Mouse (Mus musculus): Measurements from ENCODE around the gene Rgl2.
"Not testable (repeated sequence)": the region's sequence is repeated elsewhere in the genome, so short reads cannot be mapped to it uniquely, and the experiment has no call there.

DNA sequence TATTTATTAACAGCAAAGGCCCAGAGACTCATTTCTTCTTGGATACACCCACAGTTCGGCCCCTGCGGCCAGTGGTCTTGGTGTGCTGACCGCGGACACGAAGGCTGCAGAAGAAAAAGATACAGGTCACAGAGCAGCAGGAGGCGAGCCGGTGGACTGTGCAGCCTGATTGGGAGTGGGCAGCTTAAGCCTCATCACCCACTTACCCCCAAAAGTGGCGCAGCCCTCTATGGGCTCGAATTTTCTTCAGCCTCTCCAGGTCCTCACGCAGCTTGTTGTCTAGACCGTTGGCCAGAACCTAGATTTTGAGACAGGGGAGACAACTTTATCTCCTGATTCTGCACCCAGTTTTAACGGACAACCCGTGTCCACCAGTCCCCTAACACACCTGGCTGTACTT, 22.7 kb downstream of the Rgl2 start:
- not testable (repeated sequence) for TF ChIP-seq CTCF (IDR thresholded peaks at IDR 0.05; ENCODE audit: borderline replicate concordance, control insufficient read depth, extremely low read depth, insufficient read depth, low read length, poor library complexity); POLR2A (IDR thresholded peaks at IDR 0.05; ENCODE audit: control insufficient read depth, extremely low read depth, insufficient read depth, low read length, poor library complexity)

Data from thymus, adult 2 months (tissue).